Mouse (Mus musculus): Measurements from ENCODE around the gene Bhmt.

GRCm38 (mm10) chr13:93601527-93601926, 36.2 kb downstream of the Bhmt start:
- TF ChIP-seq CTCF (IDR thresholded peaks at IDR 0.05; ENCODE audit: low read depth) (no peak), EP300 (IDR thresholded peaks at IDR 0.05; ENCODE audit: low read depth) (no peak)
